Mouse (Mus musculus) cerebellum, adult 11 months (tissue): Measurements from ENCODE around the gene Snw1.

Experiments
- DNase-seq: peaks from one replicate; pipeline ENCODE4 v3.0.0; 2022

The Snw1 gene

DNA sequence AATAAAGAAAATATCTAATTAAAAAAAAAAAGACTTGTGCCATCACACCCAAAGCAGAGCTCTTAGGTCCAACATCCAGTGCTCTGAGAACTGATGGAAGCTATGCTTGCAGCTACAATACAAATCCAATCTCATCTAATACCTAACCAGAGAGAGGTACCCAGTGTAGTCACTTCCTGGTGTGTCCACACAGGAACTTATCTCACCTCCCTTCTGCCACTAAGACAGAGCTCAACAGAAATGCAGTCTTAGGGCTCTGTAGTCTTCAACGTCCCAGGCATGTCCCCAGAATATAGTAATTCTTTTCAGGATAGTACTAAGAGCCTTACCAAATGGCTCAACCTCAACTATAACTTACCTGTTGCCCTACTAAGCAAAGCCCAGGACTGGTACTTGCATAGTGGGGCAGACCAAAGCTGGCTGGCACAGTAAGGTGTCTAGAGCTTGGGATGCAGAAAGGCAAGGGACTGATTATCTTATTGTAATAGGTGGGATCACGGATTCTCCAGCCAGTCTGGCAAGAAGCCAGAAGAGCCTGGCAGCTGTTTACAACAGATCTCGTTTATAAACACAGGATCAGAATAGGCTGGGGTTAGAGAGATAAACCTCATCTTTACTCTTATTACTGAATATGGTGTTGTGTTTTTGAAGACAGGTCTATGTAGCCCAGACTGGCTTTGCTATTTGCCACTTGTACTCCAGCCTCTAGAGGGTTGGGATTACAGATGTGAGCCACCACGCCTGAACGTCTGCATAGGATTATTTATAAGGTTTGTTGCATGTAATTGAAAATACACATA is 50.2 kb downstream of the Snw1 start:
- DNase-seq, result no peak

DNA sequence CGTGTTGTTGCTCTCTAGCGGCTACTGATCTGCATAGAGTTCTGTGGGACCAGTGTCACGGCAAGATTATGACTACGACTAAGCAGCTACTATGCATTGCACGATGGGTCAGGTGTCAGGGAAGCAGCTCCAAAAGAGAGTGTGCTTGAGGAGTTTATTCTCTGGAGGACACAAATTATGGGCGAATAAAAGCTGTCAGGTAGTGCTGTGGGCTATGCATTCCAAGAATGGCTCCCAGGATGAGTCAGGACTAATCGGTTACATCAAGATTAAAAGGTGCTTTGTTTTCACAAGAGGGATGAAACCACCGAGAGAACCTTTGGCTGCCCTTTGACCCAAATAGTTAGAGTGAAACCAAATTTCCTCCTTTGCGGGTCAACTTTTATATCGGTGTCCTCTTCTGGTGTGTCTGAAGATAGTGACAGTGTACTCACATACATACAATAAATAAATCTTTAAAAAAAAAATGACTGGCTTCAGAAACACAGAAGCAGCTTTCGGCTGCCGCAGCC is 52.0 kb downstream of the Snw1 start:
- DNase-seq, result no peak

DNA sequence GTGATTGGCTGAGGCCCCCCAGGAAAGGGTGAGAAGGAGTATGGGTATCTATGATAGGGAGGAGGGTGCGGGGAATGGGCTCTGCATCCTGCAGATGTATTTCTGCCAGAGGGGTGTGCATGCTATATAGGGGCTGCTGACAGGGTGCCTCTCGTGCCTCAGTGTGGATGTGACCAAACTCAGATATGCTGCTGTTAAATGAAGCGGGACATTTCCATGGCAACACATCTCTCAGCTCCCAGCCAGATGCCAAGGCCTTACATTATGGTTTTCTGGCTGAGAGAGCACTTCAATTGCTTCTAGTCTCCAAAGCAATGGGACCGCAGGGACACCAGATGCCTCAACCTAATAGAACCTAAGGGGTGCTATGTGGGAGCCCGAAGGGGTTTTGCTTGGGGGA is 53.2 kb downstream of the Snw1 start:
- DNase-seq, result no peak

DNA sequence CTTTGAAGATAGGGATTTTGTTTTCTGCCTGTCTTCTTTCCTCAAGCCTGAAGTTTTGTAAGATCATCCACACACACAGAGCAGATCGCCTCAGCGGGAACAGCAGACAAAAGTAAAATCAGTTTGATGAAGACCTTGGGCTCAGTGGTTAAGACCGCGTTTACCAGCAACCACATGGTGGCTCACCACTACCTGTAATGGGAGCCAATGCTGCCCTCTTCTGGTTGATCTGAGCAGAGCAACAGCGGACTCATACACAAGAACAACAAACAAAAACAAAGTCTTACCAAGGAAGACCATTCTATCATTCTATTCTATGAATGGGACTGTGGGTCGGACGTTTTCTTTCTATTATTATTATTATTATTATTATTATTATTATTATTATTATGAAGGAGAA is 55.4 kb downstream of the Snw1 start:
- peak; percentile 24 for DNase-seq

DNA sequence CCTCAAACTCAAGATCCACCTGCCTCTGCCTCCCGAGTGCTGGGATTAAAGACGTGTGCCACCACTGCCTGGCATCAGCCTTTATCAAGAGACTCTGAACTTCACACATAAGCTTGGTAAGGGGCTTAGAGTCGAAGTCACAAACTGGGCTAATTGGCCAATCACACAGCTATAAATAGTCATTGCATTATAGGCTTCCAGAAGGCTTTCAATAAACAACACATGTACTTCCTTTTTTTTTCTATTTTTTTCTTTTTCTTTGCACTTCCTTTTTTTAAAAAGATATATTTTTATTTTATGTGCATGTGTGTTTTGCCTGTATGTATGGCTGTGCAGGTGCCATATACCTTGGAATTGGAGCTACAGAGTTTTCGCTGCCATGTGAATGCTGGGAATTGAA is 56.7 kb downstream of the Snw1 start:
- DNase-seq, result no peak

DNA sequence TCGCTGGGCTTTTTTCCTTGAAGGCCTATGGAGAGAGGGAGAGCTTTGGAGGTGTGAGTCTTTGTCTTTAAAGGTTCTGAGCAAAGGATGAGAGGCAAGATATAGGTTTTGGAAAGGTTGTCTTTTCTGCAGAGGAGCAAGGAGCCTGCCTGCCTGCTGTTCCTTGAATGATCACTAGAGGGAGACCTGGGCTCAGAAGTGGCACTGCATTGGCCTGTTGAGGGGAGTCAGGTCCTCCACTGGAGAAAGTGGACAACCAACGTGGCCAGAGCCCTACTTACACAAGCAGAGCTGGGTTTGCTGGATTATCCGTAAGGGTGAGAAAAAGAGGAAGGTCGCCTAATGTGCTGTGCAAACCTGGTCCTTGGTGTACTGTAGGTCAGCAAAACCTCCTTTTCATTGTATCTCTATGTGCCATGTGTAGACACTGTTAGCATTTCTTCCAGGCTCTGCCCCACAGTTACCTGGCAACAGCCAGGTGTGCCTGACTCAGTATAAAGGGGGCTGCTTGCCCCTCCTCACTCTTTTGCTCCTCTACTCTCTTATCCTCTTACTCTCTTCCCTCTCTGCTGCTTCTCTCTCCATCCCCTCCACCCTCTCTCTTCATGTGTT is 58.8 kb downstream of the Snw1 start:
- DNase-seq, result peak; percentile 36

DNA sequence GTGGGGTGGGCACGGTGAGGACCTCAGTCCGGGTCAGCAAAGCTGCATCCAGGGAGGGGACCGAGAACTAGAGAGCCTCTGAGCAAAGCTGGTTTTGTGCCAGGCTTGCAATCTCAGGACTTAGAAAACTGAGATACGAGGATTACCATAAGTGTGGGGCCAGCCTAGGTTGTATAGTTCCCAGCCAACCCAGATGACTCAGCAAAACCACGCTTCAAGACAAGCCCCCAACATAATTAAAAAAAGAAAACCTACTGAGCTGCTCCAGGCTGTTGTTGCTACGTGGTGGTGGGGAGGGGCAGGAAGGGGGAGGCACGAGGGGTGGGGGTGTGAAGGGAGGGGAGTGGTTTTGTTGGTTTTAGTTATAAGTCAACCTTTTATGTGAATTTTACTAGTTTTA is 61.1 kb downstream of the Snw1 start:
- DNase-seq, result no peak

DNA sequence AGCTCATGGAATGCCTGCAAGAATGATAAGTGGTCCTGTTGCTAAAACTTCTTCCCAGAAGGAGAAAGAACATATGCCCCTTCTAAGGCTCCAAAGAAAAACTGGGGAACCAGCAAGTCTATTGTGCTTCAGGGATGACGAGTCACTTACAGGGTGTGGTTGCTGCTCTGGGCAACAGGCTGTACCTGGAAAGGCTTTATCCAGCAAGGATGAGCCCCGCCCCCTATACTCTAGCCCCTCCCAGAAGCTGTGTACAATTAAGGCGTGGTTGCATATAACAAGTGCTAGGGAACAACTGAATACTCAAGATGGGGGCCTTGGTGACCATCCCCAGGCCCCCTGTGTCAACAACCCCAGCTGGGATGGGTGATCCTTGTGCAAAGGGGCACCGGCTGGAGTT is 63.0 kb downstream of the Snw1 start:
- DNase-seq, result no peak

DNA sequence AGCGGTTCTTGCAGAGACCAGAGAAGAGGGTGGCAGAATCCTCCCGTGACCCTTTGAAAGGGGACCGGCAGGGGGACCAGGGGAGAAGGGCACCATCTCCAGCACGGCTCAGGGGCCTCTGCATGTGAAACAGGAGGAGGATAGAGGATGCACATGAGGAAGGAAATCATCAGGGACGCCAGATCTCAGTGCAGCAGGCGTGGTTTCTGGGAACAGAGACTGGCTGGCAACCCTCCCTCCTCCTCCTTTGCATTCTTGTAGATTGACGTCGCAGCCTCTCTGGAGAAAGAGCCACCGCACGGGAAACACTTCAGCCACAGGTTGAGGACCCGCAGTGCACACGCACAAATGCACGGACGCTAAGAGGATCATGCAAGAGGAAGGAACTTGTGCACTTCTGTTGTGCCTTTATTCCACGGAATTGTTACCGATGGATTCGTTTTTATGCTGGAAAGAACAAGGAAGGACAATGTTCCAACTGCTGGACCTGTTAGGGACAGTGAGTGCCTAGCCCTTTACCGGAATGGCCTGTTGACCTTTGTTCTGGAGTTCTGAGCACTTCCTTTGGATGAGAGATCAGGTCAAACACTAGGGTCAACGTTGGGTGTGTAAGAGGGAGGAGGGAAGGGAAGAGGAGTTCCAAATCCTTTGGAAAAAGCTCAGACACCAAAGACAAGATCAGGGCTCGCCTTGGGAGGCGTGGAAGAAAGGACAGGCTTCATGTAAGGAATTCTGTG is 64.0 kb downstream of the Snw1 start:
- no peak for DNase-seq

DNA sequence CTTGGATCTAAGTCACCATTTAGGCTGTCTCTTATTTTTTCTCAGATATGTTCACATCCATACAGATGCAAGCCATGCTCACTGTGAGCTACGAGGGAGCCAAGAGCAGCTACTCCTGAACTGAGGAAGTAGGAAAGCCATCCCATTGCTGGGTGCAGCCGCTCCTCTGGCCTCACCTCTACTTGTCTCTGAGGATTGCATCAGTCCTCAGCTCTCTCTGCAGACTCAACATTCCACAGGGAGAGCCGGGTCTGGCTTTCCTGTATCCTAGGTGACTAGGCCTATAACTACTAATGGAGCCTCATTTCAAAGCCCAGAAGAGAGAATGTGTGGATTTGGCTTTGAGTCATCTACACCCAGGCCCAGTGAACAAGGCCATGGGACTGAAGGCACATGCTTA is 66.4 kb downstream of the Snw1 start:
- no peak for DNase-seq

DNA sequence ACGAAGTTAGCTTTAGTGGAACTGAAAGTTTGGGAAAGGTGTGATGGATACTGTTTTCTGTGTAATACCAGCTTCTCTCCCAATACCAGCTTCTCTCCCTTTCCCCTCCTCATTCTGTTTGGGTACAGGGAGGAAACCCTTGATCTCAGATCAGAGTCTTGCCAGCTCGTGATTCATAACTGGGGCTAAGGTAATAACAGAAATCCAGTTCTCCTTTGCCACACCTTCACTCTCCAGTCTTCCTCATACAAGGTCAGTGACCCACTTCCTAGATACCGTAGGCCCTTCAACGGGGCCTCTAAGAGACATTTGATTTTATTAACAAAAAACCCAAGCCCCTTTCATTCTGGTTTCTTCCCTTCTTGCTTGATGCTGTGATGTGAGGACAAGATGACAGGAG is 66.9 kb downstream of the Snw1 start:
- no peak for DNase-seq

DNA sequence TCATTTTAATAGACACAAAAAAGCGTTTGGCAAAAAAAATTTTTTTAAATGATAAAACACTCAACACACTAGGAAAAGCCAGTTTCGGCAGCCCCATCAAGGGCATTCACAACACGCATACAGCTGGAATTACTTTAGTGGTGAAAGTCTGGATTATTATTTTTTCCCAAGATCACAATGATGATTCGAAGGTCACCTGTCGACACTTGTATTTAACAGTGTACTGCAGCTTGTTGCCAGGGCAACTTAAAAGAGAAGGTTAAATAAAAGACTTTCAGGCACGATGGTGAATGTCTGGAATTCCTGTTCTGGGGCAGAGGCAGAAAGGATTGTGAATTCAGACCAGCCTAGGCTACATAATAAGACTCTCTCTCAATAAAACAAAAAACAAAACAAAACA is 70.2 kb downstream of the Snw1 start:
- no peak for DNase-seq

DNA sequence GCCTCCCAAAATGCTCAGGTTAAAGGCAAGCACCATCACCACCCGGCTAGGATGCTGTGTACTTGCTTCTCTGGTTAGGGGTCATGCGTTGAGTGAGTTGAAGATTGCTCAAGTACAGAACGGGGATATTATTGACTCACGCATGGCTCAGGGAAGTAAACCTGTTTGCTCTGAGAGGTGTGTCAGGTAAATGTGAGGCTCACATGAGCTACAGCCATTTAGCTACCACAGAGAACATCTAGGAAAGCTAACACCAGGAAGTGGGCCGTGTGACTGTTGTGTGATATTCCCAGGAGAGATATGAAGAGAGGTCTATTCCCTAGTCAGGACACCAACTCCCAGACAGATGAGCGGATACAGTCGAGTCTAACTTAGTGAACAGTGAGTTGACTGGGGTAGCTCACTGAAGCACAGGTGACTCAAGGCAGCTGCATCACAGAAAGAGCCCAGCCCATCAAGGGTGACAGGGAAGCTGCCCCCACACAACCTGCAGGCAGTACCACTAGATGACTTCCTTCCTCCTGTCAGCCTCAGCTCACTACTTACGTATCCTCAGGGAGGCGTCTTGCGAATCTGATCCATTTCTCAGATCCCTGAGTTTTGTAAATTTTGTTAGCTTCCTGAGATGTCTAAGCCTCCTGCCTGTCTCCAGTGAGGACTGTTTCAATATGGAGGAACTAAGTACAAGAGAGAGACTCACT is 72.8 kb downstream of the Snw1 start:
- no peak for DNase-seq
